Mouse (Mus musculus) liver, embryonic 11.5 days (tissue): Measurements from ENCODE around the gene Lenep. TPM values are rescaled to one million over a fixed set of nuclear protein-coding genes. Genes with fewer than 3 reads are reported as not detected.
"Not testable (repeated sequence)": the region's sequence is repeated elsewhere in the genome, so short reads cannot be mapped to it uniquely, and the experiment has no call there.

Experiments used
- ATAC-seq: fragments of 200-750 bp; cut with Nextera tagmentation; replicated peaks from 2 replicates; pipeline ENCODE4 v1.8.0; 2017; ENCODE audit warnings: moderate number of reproducible peaks, mild to moderate bottlenecking, moderate TSS enrichment, moderate library complexity; ENCODE audit not compliant: low FRiP score
- DNase-seq: peaks from one replicate; pipeline ENCODE4 v3.0.0-alpha.2; 2017; ENCODE audit warnings: low spot score
- H3K27ac ChIP-seq: fragments of 300-500 bp; sonication (generic); 2 replicates; pipeline ENCODE4 v1.5.1; 2014; ENCODE audit warnings: mild to moderate bottlenecking, low read depth, low read length, control low read depth
- H3K27me3 ChIP-seq: fragments of 300-500 bp; sonication (generic); replicated peaks from 2 replicates; pipeline ENCODE4 v1.6.1; 2014; ENCODE audit warnings: low read length, mixed read lengths; ENCODE audit not compliant: control insufficient read depth, insufficient read depth
- H3K36me3 ChIP-seq: fragments of 300-500 bp; sonication (generic); 2 replicates; pipeline ENCODE4 v1.6.1; 2014; ENCODE audit warnings: mild to moderate bottlenecking, low read length, moderate library complexity, mixed read lengths; ENCODE audit not compliant: control insufficient read depth, insufficient read depth
- H3K4me1 ChIP-seq: fragments of 300-500 bp; sonication (generic); replicated peaks from 2 replicates; pipeline ENCODE4 v1.6.1; 2014; ENCODE audit warnings: low read length, mixed read lengths; ENCODE audit not compliant: control insufficient read depth, insufficient read depth
- H3K4me2 ChIP-seq: fragments of 300-500 bp; sonication (generic); 2 replicates; pipeline ENCODE4 v1.6.1; 2014; ENCODE audit warnings: mild to moderate bottlenecking, control low read depth, moderate library complexity
- H3K4me3 ChIP-seq: fragments of 300-500 bp; sonication (generic); 2 replicates; pipeline ENCODE4 v1.5.1; 2014; ENCODE audit warnings: low read depth, low read length, control low read depth
- H3K9ac ChIP-seq: fragments of 300-500 bp; sonication (generic); 2 replicates; pipeline ENCODE4 v1.6.1; 2014; ENCODE audit warnings: low read depth, low read length, control low read depth
- H3K9me3 ChIP-seq: fragments of 300-500 bp; sonication (generic); 2 replicates; pipeline ENCODE4 v1.6.1; 2016; ENCODE audit warnings: low read length, inconsistent platforms, mixed read lengths; ENCODE audit not compliant: control insufficient read depth
- WGBS: fragments of 180-500 bp; shearing (Covaris S2); extraction: QIAGEN DNeasy Blood & Tissue Kit; methylation state at CpG from one replicate; pipeline ENCODE4 v1.1.7; 2014; 5-methylcytosine and 5-hydroxymethylcytosine counted together
- polyA plus RNA-seq: library from polyadenylated mRNA; unstranded; fragments of >200 nt; fragmentation: Nextera tagmentation; extraction: Ambion mirVana; gene quantifications from 2 replicates; pipeline ENCODE4 v1.2.1, GENCODE M21; 2014

Lenep gene
- polyA plus RNA-seq, 1 experiment from 2014 or later, result not detected

DNA sequence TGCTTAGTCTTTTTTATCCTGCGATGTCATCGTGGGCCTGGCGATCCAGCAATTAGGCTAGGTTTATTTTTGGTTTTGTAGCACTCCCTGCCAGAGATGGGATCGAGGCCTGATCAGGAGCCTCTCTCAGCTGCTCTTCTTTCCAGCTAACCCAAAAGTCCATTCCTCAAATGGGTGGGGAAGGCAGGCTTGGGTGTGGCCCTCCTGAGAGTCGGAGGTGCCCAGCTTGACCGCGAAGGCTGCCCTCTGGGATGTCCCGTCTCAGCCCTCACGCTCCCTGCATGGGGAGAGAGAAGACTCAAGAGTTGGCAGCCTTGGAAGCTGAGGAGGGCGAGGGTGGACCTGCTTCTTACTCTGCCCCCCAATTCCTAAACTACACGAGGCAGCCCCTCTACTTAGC is 31.9 kb upstream of the Lenep start:
- Histone ChIP-seq H3K4me3 (no peak overlapping the region), H3K36me3 (peaks cover 20% of the 10 kb centered on the region), H3K9me3 (no peaks in the 10 kb centered on the region), H3K27me3 (no peaks in the 10 kb centered on the region), H3K27ac (no peak overlapping the region), H3K9ac (no peak overlapping the region), H3K4me2 (no peak overlapping the region), H3K4me1 (peaks cover 20% of the 10 kb centered on the region)
- 82% methylated on average over 11 of the region's 11 CpGs for WGBS
- ATAC-seq (no peak), DNase-seq (no peak)

DNA sequence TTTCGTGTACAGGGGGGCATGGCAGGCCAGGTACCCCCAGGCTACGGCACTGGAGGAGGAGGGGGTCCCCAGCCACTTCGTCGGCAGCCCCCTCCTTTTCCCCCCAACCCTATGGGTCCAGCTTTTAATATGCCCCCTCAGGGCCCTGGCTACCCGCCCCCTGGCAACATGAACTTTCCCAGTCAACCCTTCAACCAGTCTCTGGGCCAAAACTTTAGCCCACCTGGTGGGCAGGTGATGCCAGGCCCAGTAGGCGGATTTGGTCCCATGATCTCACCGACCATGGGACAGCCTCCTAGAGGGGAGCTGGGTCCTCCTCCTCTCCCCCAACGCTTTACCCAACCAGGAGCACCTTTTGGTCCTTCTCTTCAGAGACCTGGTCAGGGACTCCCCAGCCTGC is 30.0 kb upstream of the Lenep start:
- no peak overlapping the region for H3K4me3 ChIP-seq
- no peaks in the 10 kb centered on the region for H3K27me3 ChIP-seq
- no peak overlapping the region for H3K9ac ChIP-seq
- H3K36me3 ChIP-seq, result peaks cover 24% of the 10 kb centered on the region
- H3K9me3 ChIP-seq, result no peaks in the 10 kb centered on the region
- H3K27ac ChIP-seq, result no peak overlapping the region
- 93% methylated on average over 7 of the region's 8 CpGs for WGBS
- ATAC-seq (no peak), DNase-seq (no peak)
- H3K4me1 ChIP-seq, result peaks cover 20% of the 10 kb centered on the region
- H3K4me2 ChIP-seq, result no peak overlapping the region

DNA sequence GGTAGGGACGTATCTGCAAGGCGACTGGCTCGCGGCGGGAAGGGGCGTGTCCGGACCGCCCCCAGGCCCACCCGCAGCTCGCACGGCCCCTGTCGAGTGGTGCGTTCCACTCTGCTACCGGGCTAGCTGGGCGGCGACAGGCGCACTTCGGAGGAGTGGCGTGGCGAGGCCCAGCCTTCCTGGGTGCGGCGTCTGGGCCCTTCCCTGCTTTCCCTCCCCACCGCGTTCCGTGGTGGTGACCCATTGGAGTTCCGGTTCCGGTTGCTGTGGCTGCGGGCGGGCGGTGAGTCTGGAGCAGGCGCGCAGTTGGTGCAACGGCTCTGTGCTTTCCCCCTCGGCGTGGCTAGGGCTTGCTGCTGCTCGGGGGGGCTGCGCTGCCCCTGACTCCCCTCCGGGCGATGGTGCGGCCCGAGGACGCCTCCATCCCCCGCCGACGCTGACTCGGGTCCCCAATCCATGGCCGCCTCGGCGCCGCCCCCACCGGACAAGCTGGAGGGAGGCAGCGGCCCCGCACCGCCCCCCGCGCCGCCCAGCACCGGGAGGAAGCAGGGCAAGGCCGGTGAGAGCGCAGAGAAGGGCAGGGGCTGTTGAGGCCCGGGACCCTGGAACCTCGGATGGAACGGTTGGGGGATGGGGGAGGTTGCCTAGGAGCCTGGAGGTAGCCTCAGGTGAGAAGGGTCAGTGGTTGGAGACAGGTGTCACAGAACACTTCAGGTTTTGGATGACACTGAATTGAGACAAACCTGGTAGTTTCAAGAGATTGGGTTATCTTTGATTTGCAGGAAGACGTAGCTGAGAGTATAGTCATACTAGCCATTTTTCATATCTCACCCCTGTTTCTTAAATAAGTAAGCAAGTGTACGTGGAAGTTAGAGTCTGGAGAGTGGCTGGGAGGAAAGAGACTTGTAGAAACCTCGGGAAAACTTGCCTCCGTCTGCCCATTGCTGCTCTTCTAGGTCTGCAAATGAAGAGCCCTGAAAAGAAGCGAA is 27.9 kb upstream of the Lenep start, which contains the start of gene Pygo2:
Gene Pygo2 (plus strand): TSS at position 44 of the 989 bp plus-strand sequence.
- H3K27me3 ChIP-seq, result no peaks in the 10 kb centered on the region
- H3K36me3 ChIP-seq, result peaks cover 31% of the 10 kb centered on the region
- H3K27ac ChIP-seq, result peak within 1 kb of the TSS; percentile 90
- H3K4me3 ChIP-seq, result peak within 1 kb of the TSS; percentile 100
- H3K9ac ChIP-seq, result peak within 1 kb of the TSS; percentile 92
- WGBS, result 1% methylated on average over 64 of the region's 68 CpGs
- peak within 1 kb of the TSS; percentile 78 for H3K4me2 ChIP-seq
- peak; percentile 93 for DNase-seq
- H3K9me3 ChIP-seq, result no peaks in the 10 kb centered on the region
- H3K4me1 ChIP-seq, result peaks cover 22% of the 10 kb centered on the region
- ATAC-seq, result peak; percentile 97

DNA sequence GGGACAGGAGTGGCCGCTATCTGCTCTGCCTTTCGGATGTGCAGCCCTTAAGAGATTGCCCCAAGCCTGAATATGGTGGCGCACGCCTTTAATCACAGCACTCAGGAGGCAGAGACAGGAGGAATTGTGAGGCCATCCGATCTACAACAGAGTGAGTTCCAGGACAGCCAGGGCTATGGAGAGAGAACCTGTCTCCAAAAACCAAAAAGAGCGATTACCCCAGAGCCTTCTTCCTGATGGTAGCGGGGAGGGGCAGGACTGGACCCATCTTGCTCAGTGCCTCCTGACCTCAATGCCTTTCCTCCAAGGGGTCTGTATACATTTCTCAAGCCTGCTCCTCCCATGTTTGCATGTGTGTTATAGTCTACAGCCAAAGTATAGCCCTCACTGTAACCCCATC is 26.4 kb upstream of the Lenep start:
- Histone ChIP-seq H3K36me3 (peaks cover 29% of the 10 kb centered on the region), H3K4me1 (peaks cover 33% of the 10 kb centered on the region)
- 91% methylated on average over 7 of the region's 7 CpGs for WGBS
- H3K9me3 ChIP-seq, H3K4me3 ChIP-seq, H3K4me2 ChIP-seq, DNase-seq, H3K27me3 ChIP-seq, H3K27ac ChIP-seq, ATAC-seq, H3K9ac ChIP-seq: not testable (repeated sequence)

DNA sequence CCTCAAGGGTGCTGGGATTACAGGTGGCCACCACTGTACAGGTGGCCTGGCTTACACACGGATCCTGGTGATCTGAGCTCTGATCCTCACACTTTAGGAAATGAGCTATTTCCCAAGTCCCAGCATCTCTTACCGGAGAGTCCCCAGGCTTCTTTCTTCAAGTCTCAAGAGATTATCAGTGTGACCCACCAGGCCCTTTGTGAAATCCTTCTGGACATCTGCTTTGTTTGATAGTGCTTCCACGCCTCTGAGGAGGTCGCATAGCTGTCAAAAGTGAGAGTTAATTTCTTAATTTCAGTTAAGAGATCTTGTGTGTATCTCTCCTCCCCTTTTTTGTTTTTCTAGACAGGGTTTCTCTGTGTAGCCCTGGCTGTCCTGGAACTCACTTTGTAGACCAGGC is 23.3 kb upstream of the Lenep start:
- Histone ChIP-seq H3K27ac (peak overlapping the region; percentile 82), H3K4me3 (peak overlapping the region; percentile 64), H3K4me1 (peaks cover 52% of the 10 kb centered on the region), H3K27me3 (no peaks in the 10 kb centered on the region), H3K9ac (peak overlapping the region; percentile 57), H3K36me3 (peaks cover 14% of the 10 kb centered on the region), H3K9me3 (no peaks in the 10 kb centered on the region), H3K4me2 (peak overlapping the region; percentile 98)
- ATAC-seq (peak; percentile 22; the same call in 1 of the 2 replicates), DNase-seq (no peak)
- 40% methylated on average over 4 of the region's 4 CpGs for WGBS

- DNase-seq, result no peak
- Histone ChIP-seq H3K9ac (peak overlapping the region; percentile 10), H3K4me3 (peak overlapping the region; percentile 64), H3K9me3 (no peaks in the 10 kb centered on the region), H3K4me2 (peak overlapping the region; percentile 98), H3K27ac (peak overlapping the region; percentile 82), H3K27me3 (no peaks in the 10 kb centered on the region), H3K36me3 (peaks cover 14% of the 10 kb centered on the region), H3K4me1 (peaks cover 53% of the 10 kb centered on the region)
- WGBS, result 84% methylated on average over 5 of the region's 5 CpGs
- no peak for ATAC-seq
These were observed 22.5 kb upstream of the Lenep start for GRCm38 (mm10) chr3:89425141-89425525.

DNA sequence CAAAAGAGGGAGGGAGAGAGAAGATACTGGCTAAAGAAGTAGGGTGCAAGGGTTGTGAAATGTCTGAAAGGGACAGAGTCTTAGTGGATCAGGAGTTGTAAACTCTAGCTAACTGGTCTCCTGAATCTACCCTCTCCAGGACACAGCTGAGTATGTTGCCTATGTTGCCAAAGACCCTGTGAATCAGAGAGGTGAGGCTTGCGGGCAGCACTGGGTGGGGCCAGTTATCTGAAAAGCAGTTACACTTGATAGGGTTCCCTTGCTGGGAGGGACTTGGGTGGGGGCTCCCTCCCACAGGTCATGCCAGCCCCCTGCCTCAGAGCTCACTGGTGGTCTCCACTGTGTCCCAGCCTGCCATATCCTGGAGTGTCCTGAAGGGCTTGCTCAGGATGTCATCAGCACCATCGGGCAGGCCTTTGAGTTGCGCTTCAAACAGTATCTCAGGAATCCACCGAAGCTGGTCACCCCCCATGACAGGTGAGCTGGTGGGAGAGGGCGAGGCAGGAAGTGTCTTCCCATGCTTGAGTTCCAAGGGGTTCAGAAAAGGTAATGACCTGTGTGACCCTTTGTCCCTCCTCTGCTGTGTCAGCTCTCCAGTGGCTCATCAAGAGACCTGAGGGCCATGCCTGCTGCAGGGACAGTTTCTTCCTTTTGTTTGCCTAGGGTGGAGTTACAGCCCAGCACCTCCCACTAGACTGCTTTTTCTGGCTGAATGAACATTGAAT is 22.0 kb upstream of the Lenep start:
- Histone ChIP-seq H3K27ac (peak overlapping the region; percentile 82), H3K27me3 (no peaks in the 10 kb centered on the region), H3K36me3 (peaks cover 14% of the 10 kb centered on the region), H3K9ac (peak overlapping the region; percentile 4; the same call in 1 of the 2 replicates), H3K9me3 (no peaks in the 10 kb centered on the region), H3K4me1 (peaks cover 57% of the 10 kb centered on the region), H3K4me2 (peak overlapping the region; percentile 98), H3K4me3 (peak overlapping the region; percentile 64)
- ATAC-seq (peak; percentile 40), DNase-seq (no peak)
- 73% methylated on average over 5 of the region's 5 CpGs for WGBS

DNA sequence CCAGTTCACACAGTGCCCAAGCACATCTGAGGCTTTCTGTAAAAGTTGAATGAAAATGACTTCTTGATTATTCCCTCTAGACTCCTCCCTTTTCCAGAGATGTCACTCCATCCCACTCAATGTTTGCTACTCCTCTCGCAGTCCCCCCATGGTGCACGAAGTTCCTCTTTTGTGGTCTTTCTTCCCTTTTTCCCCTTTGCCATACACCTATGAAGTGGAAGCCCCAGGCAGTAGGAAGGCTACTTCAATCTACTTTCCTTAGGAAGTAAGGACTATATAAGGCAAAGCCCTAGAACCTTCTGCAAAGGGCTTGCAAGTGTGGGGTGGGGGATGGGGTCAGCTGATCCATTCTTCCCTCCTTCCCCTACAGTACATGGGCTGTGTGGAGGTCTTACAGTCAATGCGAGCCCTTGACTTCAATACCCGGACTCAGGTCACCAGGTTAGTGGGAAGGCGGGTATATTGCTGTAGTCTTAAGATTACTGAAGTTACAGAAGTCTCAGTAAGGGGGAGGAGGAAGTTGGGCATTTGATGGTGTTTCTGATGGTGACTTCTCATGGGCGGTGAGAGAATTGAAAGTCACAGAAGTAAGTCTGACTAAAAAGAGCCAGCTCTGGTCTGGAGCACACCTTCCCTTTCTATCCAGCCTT is 20.1 kb upstream of the Lenep start:
- peak overlapping the region; percentile 91; the same call in 1 of the 2 replicates for H3K27ac ChIP-seq
- ATAC-seq (no peak), DNase-seq (no peak)
- WGBS, result 58% methylated on average over 6 of the region's 6 CpGs
- H3K9ac ChIP-seq, result peak overlapping the region; percentile 78
- H3K27me3 ChIP-seq, result no peaks in the 10 kb centered on the region
- H3K9me3 ChIP-seq, result no peaks in the 10 kb centered on the region
- peaks cover 10% of the 10 kb centered on the region for H3K36me3 ChIP-seq
- peak overlapping the region; percentile 64 for H3K4me3 ChIP-seq
- peak overlapping the region; percentile 98 for H3K4me2 ChIP-seq
- peaks cover 57% of the 10 kb centered on the region for H3K4me1 ChIP-seq
